Mouse (Mus musculus) gastrocnemius, postnatal 14 days (tissue): Measurements from ENCODE around the gene Gm10065. TPM values are rescaled to one million over a fixed set of nuclear protein-coding genes. Genes with fewer than 3 reads are reported as not detected.
"Not testable (repeated sequence)": the region's sequence is repeated elsewhere in the genome, so short reads cannot be mapped to it uniquely, and the experiment has no call there.

Experiments
- DNase-seq: peaks from one replicate; pipeline ENCODE4 v3.0.0; 2021; ENCODE audit warnings: mixed read lengths
- intact Hi-C: fragments of 180-260 bp; cut with DNase I; formaldehyde crosslinking; loops from one replicate; pipeline ENCODE4 v1.15.1; 2025; ENCODE audit warnings: low total_unique reads
- long read RNA-seq, 2 experiments: library from polyadenylated mRNA; stranded (forward); transcript quantifications; one replicate each; pipeline ENCODE4 v2.0.0; 2021
- total RNA-seq, 2 experiments: library from RNA; stranded (reverse); gene quantifications; 2 replicates each; pipeline ENCODE4 v1.2.3; 2021

Gene Gm10065
- total RNA-seq: not detected
- long read RNA-seq, experiment 1: 0 reads
- long read RNA-seq, experiment 2: 0 reads

- intact Hi-C loops: not testable (repeated sequence)
- DNase-seq: peak; percentile 63
Measured at GRCm38 (mm10) chr13:21478759-21479670, at the start of gene Gm10065, which contains the start of gene Zkscan4. Gene Gm10065, minus strand, starts transcription at chr13:21479441. Gene Zkscan4, plus strand, starts transcription at chr13:21478907.

GRCm38 (mm10) chr13:21506221-21506649 is 27.0 kb upstream of the Gm10065 start:
- peak; percentile 82 for DNase-seq
- intact Hi-C loops: no loop called here

GRCm38 (mm10) chr13:21502296-21502695 is 23.1 kb upstream of the Gm10065 start:
- intact Hi-C loops: no loop called here

GRCm38 (mm10) chr13:21501182-21501581 is 21.9 kb upstream of the Gm10065 start, which contains the start of gene Gm11273:
Gene Gm11273, minus strand, starts transcription at chr13:21501418.
- DNase-seq, intact Hi-C loops: not testable (repeated sequence)

More at GRCm38 (mm10) chr13:21502296-21502695, 23.1 kb upstream of the Gm10065 start:
- no peak for DNase-seq

GRCm38 (mm10) chr13:21495080-21495479 is 15.8 kb upstream of the Gm10065 start, which contains the start of gene AK157302:
Gene AK157302, plus strand, starts transcription at chr13:21495223.
- peak; percentile 8 for DNase-seq
- intact Hi-C loops: loop anchor here (5.0 kb wide), 1 partner anchor 588 kb away; no protein-coding TSS in a partner anchor

GRCm38 (mm10) chr13:21492847-21493246 is 13.6 kb upstream of the Gm10065 start:
- no peak for DNase-seq
- intact Hi-C loops: no loop called here

- intact Hi-C loops: no loop called here
- DNase-seq: no peak
Measured at GRCm38 (mm10) chr13:21486881-21487280, 7.6 kb upstream of the Gm10065 start.

- intact Hi-C loops: no loop called here
- DNase-seq: no peak
Measured at GRCm38 (mm10) chr13:21472427-21472826, 6.8 kb downstream of the Gm10065 start.

GRCm38 (mm10) chr13:21469097-21469496 is 10.1 kb downstream of the Gm10065 start:
- DNase-seq: no peak
- intact Hi-C loops: no loop called here

GRCm38 (mm10) chr13:21468061-21469019 is 10.9 kb downstream of the Gm10065 start, which contains the start of gene Nkapl:
Gene Nkapl, minus strand, starts transcription at chr13:21468509.
- intact Hi-C loops: no loop called here
- peak; percentile 83 for DNase-seq

- intact Hi-C loops: no loop called here
- DNase-seq: no peak
Measured at GRCm38 (mm10) chr13:21467336-21467735, 11.9 kb downstream of the Gm10065 start.

GRCm38 (mm10) chr13:21462516-21462915 is 16.7 kb downstream of the Gm10065 start:
- DNase-seq, intact Hi-C loops: not testable (repeated sequence)

- intact Hi-C loops: no loop called here
- no peak for DNase-seq
Measured at GRCm38 (mm10) chr13:21456347-21456746, 22.9 kb downstream of the Gm10065 start.

- intact Hi-C loops: no loop called here
- DNase-seq: no peak
Measured at GRCm38 (mm10) chr13:21454133-21454532, 25.1 kb downstream of the Gm10065 start.

GRCm38 (mm10) chr13:21453449-21453848 is 25.8 kb downstream of the Gm10065 start, which contains the start of gene Zscan26:
Gene Zscan26, minus strand, starts transcription at chr13:21453730.
- peak; percentile 76 for DNase-seq
- intact Hi-C loops: no loop called here

- DNase-seq: no peak
- intact Hi-C loops: no loop called here
Measured at GRCm38 (mm10) chr13:21453042-21453441, 26.2 kb downstream of the Gm10065 start.

GRCm38 (mm10) chr13:21447856-21448614 is 31.2 kb downstream of the Gm10065 start:
- no peak for DNase-seq
- intact Hi-C loops: loop anchor here (5.0 kb wide), 1 partner anchor 36 kb away; no protein-coding TSS in a partner anchor

- intact Hi-C loops: loop anchor here (5.0 kb wide), 1 partner anchor 34 kb away; no protein-coding TSS in a partner anchor
- no peak for DNase-seq
Measured at GRCm38 (mm10) chr13:21446796-21447195, 32.4 kb downstream of the Gm10065 start.

- intact Hi-C loops: no loop called here
- no peak for DNase-seq
Measured at GRCm38 (mm10) chr13:21441207-21441572, 38.1 kb downstream of the Gm10065 start.
